Mouse (Mus musculus) MEL (cell line): Measurements from ENCODE around the gene H2-Ab1.

Experiments
- CTCF ChIP-seq, 3 experiments: IDR thresholded peaks in 2 of 3; conservative IDR thresholded peaks in 1 of 3; 2 replicates each; pipeline ENCODE4 v1.5.1; 2011 to 2012; ENCODE audit warnings: low read length in 3 of 3, low read depth in 2 of 3, mild to moderate bottlenecking in 2 of 3, improper control_type of control experiment in 1 of 3, inconsistent platforms in 1 of 3, mixed read lengths in 1 of 3, moderate library complexity in 1 of 3; ENCODE audit not compliant: control insufficient read depth in 1 of 3, insufficient read depth in 1 of 3, poor library complexity in 1 of 3, severe bottlenecking in 1 of 3
- GATA1 ChIP-seq: IDR thresholded peaks from 2 replicates; pipeline ENCODE4 v1.6.1; 2011; ENCODE audit warnings: low read depth, low read length, improper control_type of control experiment
- MAFK ChIP-seq: IDR thresholded peaks from 2 replicates; pipeline ENCODE4 v1.6.1; 2011; ENCODE audit warnings: low read depth, mild to moderate bottlenecking, low read length, improper control_type of control experiment, borderline replicate concordance
- MAZ ChIP-seq: IDR thresholded peaks from 2 replicates; pipeline ENCODE4 v1.6.1; 2012; ENCODE audit warnings: low read depth, mild to moderate bottlenecking, inconsistent platforms, low read length, improper control_type of control experiment
- MYC ChIP-seq: IDR thresholded peaks from 2 replicates; pipeline ENCODE4 v1.6.1; 2011; ENCODE audit warnings: low read depth, mild to moderate bottlenecking, low read length, improper control_type of control experiment, moderate library complexity
- USF1 ChIP-seq: IDR thresholded peaks from 2 replicates; pipeline ENCODE4 v1.6.1; 2014; ENCODE audit warnings: low read depth, mild to moderate bottlenecking, inconsistent platforms, low read length, improper control_type of control experiment, moderate library complexity

GRCm38 (mm10) chr17:34264452-34265351 is 7.2 kb downstream of the H2-Ab1 start:
- TF ChIP-seq MAFK (no peak), CTCF (IDR thresholded peaks at IDR 0.05 in 2 of 3, conservative IDR thresholded peaks at IDR 0.05 in 1 of 3; ENCODE audit: control insufficient read depth in 1 of 3, insufficient read depth in 1 of 3, low read depth in 2 of 3, low read length in 3 of 3, poor library complexity in 1 of 3, severe bottlenecking in 1 of 3) (no peak), MAZ (no peak), MYC (no peak), USF1 (no peak), GATA1 (no peak)
